Mouse (Mus musculus): Measurements from ENCODE around the gene Nceh1.
A peak's percentile ranks its signal among the peaks of the same experiment; 100 is the strongest.
"Not testable (repeated sequence)": the region's sequence is repeated elsewhere in the genome, so short reads cannot be mapped to it uniquely, and the experiment has no call there.

The Nceh1 gene

DNA sequence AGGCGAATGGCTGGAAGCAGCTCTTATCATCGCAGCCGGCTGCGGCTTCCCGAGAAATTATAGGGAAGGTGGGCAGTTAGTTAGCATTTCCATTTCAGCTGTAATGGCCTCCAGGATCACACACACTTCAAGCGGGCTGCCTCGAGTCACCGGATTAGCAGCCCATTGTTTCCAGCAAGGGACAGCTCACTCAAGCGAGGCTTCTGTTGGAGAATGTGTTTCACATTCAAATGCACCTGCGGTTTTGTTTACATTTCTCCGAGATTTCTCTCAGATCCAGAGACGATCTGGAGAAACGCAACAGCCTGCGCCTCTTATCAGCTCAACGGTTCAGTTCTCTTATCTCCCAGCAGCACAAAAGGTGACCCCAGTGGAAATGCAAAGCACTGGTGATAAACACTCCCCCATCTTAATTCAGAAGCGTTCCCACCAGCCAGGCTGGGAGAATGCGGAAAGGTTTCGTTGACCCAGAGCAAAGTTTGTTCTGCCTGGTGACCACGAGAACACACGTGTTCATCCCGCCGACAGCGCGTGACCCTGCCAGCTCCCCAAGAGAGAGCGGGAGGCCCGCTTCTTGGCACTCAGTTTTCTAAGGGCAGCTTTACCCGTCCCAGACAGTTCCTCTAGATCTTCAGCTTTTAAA, 100.4 kb downstream of the Nceh1 start:
- DNase-seq (ENCODE audit: low read depth, low spot score): peak; percentile 45

DNA sequence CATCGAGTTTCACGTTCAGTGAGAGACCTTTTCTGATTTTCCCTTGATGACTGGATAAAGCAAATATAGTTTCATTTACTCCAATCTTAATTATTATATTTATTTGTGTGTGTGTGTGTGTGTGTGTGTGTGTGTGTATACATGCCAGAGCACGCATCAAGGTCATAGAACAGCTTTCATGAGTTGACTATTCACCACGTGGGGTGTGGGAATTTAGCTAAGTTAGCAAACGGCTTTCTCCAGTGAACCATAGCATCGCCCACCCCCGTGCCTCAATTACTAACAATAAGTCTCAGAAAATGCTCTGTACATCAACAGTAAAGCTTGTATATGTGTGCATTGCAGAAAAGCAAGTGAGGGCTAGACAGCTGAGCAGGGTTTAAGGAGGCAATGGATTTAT, 101.0 kb downstream of the Nceh1 start:
- no peak for DNase-seq (ENCODE audit: low read depth, low spot score)

DNA sequence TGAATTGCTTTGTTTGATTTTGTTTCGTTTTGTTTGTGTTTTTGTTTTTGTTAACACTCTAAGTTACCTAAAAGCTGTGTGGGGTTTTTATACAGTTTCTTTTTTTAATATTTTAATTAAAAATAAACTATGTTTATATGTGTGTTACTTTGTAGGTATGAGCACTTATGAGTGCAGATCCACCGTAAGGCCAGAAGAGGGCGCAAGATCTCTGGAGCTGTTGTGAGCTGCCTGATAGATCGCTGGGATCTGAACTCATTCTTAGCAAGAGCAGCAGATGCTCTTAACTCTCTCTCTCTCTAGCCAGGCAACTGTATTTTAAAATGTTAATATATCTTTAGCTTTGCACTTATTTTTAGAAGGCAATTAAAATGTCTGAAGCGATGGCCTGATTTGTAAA, 101.5 kb downstream of the Nceh1 start:
- peak; percentile 50 for DNase-seq (ENCODE audit: low read depth, low spot score)

DNA sequence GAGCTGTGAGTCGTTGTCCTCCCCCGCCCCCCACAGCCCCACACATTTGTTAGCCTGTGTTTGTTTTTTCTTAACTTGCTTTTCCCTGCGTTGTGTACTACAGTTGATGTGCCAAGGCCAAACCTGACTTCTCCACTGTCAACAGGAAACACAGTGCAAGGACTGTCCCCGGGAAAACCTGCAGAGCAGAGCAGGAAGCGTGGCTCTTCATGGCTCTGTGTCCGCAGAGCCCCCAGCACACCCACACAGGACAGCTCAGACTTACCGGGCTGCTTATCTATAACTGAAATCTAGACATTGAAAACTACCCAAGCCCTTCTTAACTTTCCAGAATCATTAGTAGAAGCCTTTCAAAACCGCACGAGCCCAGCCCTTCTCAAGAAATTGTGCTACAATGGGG, 102.3 kb downstream of the Nceh1 start:
- no peak for DNase-seq (ENCODE audit: low read depth, low spot score)

DNA sequence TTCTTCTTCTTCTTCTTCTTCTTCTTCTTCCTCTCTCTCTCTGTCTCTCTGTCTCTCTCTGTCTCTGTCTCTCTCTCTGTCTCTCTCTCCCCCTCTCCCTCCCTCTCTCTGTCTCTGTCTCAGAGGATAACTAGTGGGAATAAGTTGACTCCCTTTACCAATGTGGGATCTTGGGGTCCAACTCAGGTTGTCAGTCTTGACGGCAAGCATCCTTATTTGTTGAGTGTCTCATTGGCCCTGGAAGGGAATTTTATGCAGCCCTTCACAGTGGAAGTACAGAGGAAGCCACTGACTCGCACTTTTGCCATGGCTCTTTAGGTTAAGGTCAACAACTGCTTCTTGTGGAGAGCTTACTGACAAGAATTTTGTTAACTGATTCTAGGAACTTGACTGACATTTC, 105.5 kb downstream of the Nceh1 start:
- no peak for DNase-seq (ENCODE audit: low read depth, low spot score)

DNA sequence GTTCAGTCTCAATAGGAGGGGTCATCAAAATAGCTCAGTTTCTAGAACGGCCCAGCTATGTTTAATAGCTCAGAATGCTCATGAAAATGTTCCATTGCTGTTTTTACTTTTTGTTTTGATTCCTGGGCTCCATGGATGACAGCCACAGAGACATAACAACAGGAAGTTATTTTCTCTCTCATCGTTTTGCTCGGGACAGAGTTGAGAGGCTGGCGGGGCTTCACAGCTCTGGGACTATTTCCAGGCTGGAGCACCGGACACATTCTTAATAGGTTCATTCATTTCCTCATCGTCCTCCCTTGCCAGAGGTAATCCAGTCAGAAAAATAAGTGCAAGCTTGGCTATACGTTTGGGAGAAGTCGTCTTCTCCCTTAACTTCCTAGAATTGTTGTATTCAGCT, 106.1 kb downstream of the Nceh1 start:
- DNase-seq (ENCODE audit: low read depth, low spot score): no peak

DNA sequence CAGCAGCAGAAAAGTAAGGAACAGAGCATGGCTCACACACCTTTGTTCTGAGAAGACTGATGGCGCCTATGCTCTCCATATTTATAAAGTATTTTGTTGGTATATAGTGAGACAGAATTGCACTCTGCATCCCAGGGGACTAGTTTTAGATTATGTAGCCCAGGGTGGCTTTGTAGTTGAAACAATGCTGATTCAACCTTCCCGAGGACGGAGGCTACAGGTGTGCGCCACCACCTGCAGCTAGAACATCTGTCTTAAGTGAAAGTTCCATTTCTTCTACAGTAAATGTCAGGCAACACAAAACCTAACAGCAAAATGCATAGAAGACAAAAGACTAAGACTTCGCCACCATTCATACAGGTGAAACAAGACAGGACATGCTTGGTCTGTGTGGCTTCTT, 107.5 kb downstream of the Nceh1 start:
- DNase-seq (ENCODE audit: low read depth, low spot score): no peak

DNA sequence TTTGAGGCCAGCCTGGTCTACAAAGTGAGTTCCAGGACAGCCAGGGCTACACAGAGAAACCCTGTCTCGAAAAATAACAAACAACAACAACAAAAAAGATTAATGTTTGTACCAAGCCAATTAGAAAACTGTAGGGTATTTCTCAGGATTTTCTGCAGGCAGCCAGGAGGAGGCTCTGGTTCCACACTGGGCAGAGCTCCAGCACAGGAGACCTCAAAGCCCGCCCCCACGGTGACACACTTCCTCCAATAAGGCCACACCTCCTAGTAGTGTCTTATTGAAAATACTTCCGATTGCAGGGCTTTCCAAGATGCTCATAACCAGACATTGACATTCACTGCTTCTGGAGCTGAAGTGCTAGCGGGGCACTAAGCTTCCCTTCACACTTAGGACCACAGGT, 108.2 kb downstream of the Nceh1 start:
- not testable (repeated sequence) for DNase-seq (ENCODE audit: low read depth, low spot score)

DNA sequence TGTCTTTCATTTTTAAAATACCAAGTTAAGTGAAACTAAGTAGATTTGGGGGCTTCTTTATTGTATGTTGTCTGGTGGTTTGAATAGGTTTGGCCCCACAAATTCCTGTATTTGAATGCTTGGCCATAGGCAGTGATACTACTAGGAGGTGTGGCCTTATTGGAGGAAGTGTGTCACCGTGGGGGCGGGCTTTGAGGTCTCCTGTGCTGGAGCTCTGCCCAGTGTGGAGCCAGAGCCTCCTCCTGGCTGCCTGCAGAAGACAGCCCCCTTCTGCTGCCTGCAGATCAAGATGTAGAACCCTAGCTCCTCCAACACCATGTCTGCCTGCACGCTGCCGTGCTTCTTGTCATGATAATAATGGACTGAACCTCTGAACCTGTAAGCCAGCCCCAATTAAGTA, 108.6 kb downstream of the Nceh1 start:
- DNase-seq (ENCODE audit: low read depth, low spot score): not testable (repeated sequence)

DNA sequence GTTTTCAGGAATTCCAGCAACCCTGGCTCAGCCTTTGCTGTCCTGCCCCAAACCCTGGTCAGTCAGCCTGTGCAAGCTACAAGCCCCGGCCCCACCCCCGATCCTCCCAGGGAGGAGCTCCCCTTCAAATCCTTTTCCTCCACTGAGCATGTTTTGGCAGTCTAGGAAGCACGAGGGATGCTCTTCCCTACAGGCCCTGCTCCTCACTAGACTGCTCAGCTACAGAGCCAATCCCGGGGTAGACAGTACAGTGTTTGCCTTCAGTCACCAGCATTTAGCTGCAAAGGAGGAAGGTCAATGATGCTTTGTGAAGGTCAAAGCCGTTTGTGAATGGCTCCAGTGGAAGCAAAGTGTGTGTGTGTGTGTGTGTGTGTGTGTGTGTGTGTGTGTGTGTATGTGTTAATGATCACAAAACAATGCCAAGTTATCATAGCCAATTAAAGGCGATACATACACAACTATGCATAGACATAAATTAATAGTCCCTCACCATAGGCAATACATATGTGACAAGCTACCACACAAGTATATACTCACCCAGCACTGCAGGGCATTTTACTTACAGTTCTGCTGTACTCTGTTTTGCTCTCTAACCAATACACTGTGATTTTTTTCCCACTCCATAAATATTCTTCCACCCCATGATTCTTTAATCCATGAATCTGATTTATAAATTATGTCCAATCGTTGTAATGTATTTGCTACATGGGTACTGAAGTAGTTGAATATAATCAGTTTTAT, 111.0 kb downstream of the Nceh1 start:
- DNase-seq (ENCODE audit: low read depth, low spot score): no peak

DNA sequence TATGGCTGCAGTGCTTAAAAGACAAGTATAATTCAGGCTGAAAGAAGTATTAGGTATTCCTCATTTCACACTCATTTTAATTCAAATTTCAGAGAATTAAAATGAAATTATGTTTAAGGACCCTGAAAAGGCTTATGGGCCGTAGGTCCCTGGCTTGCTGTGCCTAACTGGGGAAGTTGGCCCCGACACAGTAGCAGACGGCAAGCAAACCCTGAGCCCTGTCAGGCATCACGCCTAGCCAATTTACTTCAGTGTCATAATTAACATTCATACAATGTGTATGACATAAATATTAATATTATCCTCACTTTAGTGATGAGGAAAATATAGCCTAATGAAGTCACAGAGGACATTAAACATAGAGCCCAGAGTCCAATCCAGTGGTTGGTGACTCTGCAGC, 117.7 kb downstream of the Nceh1 start:
- no peak for DNase-seq (ENCODE audit: low read depth, low spot score)

DNA sequence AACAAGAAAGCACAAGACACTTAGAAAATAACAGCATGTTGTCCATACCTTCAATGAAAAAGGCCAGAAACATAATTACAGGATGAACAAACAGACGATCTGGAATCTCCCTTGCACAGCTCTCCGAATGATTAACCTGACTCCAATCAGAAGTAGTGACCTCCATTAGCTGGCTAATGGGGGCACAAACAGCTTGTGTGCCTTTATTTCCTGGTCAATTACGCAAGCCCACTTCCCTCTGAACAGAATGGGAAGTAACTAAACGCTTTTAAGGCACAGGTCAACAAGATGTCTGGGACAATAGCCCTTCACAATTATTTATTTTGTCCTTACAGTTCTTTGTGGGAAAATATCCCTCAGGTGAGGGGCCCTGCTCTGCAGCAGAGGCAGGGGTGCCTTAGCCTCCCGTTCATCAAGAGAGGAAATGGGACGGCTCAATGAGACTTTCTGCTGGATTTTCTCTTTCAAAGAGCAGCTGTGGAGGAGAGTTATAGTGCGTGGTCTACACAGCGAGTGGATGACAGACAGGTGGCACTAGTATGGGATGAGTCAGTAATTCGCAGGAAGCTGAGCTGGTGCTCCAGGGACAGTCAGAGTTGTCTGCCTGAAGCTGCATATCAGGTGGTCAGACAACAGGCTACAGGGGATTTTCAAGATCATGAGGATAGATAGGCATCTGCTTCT, 119.7 kb downstream of the Nceh1 start:
- DNase-seq (ENCODE audit: low read depth, low spot score): no peak

DNA sequence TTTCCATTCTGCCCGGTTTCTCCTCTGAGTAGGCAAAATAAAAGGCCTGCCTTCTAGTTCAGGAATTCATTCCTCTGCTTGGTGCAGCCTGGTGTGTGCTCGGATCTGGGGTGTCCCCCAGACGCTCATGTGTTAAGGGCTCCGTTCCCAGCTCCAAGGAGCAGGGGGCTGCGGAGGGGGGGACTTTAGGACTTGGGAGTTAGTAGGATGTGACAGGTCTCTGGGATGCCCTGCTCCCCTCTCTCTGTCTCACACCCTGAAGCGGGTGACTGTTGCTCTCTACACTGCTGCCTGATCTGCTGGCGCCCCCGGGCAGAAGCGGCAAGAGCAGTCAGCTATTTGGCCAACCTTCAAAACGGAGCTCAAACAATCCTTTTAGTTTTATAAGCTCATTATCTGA, 124.0 kb downstream of the Nceh1 start:
- no peak for DNase-seq (ENCODE audit: low read depth, low spot score)

DNA sequence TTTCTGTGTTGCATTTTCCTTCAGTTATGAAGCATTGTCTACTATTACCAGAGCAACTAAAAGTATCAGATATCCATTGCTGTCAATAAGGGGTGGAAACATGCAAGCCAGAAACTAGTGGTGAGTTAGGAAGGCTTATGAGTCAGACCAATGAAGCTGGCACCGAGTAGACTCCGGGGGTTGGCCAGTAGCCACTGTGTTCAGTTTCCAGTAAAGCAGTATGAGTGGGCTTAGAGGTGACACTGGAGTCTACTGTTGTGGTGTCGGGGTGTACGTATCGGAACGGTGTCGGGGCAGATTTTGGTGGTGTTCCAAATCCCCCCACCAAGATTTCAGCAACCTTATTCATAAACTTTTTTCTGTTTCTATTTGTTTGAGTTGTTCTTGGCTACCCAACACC, 128.2 kb downstream of the Nceh1 start:
- DNase-seq (ENCODE audit: low read depth, low spot score): no peak

DNA sequence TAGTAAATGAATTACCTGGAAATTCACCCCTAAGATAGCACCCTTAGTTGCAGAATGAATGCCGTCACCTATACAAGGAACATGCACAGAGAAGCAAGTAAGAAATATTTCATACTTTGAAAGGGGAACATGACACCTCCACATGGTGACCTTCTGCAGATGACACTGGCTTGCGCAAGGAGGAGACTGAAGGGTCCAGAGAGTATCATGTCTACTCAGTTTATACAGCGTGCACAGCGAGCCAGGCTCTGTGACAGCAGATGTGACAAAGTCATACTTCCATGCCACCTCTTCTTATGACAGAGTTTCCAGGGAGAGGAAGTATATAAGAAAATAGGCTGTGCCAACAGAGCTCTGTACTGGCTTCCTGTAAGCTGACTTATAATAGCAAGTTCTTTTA, 128.7 kb downstream of the Nceh1 start:
- no peak for DNase-seq (ENCODE audit: low read depth, low spot score)

DNA sequence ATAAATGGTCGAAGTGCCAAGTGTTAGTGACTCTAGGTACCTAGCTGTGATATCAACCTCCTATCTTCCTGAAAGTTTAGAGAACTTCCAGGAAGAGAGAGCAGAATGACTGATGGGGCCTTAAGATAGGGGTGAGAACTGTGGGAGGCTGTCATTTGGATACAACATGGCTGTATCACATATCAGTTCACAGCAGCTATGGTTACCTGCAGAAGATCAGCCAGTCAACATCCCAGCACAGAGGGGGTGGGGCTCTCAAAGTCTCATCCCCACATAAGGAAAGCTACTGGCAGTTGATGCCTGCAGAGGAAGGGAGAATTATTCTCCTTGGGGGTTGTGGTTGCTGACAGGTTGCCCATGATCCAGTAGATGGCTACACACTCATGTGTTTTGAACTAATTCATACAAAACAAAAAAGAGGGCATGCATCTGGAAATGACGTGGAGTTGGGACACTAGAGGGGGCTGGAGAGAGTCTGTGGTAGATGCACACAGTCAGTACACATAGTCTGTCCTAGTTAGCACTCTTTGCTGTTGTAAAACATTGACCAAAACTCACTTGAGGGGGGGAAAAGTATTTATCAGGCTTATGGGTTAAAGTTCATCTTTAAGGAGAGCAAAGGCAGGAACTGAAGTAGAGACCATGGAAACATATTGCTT, 131.9 kb downstream of the Nceh1 start:
- no peak for DNase-seq (ENCODE audit: low read depth, low spot score)

DNA sequence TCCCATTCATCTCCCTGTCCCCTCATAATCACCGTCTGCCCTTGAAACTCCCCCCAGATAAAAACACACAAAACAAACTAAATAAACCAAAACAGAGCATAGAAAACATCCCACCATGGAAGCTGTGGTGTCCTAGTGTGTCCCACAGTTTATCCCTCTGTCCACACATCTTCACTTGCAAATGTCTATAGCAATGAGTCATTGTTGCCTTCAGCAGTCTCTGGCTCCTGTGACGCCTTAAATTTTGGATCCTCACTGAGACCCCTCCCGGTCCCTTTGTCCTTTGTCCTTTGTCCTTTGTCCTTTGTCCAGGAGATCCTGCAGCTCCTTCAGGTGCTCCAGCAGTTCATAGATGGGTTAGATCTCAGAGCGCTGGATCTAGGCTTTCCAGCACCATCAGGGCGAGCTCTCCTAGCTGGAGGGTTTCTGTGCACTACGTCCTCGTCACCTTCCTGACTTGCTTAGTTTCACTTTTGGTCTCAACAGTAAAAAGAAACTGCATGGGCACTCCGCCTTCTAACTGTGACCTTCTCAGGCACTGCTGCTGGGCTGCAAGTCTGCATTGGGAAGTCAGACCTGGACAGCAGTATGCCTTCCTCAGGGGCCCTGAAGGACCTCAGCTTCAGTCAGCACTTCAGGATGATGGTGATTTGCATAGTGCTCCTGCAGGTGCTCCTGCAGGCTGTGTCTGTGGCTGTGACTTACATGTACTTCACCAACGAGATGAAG, 134.0 kb downstream of the Nceh1 start, which contains the start of gene Tnfsf10:
Gene Tnfsf10 (plus strand): TSS at position 470 of the 729 bp plus-strand sequence.
- no peak for DNase-seq (ENCODE audit: low read depth, low spot score)

DNA sequence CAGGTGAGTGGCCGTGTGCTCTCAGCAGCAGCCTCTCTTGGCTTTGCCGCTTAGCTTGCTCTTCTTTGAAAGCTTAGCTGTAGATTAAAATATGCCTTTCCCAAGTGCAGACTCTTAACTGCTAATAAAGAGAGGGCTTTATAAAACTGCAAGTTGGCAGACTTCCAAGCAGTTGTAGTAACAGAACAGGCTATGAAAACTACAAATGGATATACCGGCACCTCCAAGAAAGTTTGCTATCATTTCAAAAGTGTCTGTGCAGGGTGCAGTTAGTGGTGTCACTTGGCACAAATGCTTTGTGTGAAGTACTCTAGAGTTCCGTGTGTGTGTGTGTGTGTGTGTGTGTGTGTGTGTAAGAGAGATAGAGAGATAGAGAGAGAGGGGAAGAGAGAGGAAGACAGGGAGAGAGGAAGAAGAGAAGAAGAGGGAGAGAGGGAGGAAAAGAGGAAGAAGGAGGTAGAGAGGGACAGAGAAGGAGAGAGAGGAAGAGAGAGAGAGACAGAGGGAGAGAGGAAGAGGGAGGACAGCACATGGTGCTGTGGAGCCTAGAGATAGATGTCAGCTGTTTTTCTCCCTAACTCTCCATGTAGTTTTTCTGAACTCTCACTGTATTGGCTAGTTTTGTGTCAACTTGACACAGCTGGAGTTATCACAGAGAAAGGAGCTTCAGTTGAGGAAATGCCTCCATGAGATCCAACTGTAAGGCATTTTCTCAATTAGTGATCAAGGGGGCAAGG, 134.7 kb downstream of the Nceh1 start:
- DNase-seq (ENCODE audit: low read depth, low spot score): no peak

DNA sequence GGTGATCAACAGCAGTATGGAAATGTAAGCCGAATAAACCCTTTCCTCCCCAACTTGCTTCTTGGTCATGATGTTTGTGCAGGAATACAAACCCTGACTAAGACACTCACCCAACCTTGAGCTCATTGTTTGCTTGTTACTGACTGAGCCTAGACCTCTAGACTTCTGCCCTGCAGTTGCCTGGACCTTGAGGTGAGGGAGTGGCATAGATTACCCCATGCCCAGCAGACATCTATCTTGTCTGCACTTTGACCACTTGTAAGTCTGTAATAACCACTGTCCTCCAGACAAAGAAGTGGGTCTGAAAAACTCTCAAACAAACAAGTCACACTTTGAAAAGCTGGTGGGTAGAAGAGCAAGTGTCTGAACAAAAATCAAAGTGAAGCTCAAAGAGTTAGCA, 136.9 kb downstream of the Nceh1 start:
- DNase-seq (ENCODE audit: low read depth, low spot score): no peak

DNA sequence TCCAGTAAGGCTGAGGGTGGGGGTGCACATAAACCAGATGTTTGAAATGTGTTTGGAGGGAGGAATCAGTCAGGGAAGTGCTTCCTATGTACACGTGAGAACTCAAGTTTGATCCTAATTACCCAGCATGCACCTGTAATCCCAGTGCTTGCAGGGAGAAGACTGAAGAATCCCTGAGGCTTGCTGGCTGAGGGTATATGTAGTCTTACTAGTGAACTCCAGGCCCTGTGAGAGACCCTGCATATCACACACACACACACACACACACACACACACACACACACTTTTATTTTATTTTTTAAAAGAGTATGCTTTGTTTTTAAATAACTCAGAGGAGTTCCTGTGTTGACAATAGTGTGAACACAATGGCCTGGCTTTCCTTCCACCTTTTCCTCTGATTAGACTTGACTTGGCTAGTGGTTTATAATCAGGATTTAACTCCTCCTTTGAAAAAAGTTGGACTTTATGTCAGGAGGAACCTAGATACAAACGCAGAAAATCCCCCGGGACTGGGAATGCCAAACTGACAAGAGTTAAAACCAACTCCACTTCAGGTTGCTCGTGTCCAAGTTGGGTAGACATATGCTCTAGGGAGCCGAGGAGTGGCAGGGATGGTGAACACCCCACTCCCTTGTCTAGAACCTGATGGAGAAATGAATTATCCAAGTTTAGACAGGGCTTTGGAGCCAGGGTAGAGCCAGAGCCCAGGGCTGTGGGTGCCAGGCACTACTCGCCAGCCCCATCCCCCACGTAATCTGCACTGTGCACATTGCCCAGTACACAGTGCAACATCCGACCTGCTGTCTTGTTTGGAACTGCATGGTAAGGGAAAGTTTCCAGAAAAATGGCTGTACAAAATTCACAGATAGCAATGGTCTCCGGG, 138.1 kb downstream of the Nceh1 start:
- DNase-seq (ENCODE audit: low read depth, low spot score): no peak
